Mouse (Mus musculus): Measurements from ENCODE around the gene Wdr35.
A peak's percentile ranks its signal among the peaks of the same experiment; 100 is the strongest.

The Wdr35 gene

DNA sequence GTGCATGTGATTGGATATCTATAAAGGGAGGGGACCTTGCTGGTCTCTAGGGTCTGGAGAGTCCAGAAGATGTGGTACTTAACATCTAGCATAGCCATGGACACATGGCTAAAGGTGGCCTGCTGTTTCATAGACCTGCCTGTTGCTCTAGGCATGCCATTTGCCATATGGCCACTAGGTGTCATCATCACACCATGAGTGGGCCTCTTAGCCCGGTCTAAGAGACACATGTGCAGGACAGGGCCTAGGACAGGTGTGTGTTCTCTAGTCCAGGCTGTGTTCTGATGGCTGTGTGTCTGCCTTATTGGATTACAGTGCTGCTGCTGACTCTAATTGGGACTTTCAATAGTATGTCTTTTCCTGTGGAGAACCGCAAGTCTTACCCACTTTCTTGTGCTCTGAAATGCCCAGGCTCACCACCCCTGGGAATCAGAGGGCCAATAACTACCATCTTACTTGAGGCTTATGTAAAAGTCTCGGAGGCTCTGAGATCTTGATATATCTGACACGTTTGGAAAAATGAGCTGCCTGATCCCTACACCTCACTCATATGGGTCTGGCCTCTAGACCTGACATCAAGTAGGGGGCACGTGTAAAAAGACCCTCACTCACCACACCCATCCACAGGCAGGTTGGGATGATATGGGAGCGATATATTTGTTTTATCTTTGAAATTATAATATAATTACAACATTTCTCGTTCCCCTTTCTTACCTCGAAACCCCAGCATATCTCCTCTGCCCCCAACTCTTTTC, 78.6 kb downstream of the Wdr35 start:
- DNase-seq (ENCODE audit: low read depth, low spot score) = peak; percentile 84

DNA sequence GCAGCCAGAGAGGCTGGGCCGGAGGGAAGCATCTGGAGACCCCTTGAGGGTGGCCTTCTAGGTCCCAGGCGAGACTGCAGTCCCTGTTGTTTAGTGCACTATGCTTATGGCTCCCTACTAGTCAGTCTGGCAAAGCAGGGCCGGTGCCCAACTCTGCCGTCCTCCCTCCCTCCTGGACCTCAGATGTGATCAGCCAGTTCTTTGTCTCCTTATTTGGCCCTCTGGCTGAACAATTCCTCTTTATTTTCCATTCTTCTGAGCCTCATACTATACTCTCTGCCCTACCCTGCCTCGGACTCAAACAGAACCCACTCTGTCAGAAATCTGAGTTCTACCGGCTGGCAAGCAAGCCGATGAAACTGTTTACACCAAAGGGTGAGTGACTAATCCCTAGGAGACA, 79.7 kb downstream of the Wdr35 start:
- no peak for DNase-seq (ENCODE audit: low read depth, low spot score)

- no peak for DNase-seq (ENCODE audit: low read depth, low spot score)
These were observed 80.3 kb downstream of the Wdr35 start for GRCm38 (mm10) chr12:9054012-9054411.

DNA sequence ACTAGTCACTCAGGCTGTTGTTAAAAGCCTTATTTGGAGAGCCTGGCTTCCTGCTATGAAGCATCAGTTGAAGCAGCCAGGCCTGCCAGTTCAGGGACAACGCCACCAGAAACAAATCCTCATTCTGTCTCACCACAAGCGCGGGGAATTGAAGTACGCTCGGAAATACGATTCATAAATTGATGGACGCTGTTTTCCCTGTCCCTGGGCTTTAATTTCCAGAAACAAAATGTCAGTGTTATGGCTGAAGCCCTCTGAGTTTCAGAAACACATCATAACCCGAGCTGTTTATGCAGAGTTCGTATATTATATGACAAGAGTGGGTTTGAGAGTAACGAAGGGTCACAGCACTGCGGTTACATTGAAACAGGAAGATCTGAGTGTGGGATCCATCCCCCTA, 81.6 kb downstream of the Wdr35 start:
- no peak for DNase-seq (ENCODE audit: low read depth, low spot score)

DNA sequence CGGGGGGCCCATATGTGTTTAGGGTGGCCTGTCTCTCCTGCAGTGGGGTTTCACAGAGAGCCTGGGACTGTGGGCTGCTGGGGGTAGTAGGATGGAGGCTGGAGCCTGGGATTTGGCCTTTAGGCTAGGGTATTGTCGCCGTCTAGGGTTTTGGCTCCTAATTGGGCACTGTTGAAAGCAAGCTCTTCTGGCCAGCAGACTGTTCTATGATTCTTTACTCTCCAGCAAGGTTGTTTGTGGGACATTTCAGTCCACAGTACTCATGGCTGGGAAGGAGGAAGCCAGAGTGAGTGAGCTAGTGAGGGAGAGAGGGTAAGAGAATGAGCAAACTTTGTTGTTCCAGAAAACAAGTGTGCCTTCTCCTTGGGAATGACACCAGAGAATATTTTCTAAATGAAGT, 85.8 kb downstream of the Wdr35 start:
- no peak for DNase-seq (ENCODE audit: low read depth, low spot score)

- DNase-seq (ENCODE audit: low read depth, low spot score) = no peak
These were observed 86.3 kb downstream of the Wdr35 start for GRCm38 (mm10) chr12:9059965-9060364.

GRCm38 (mm10) chr12:9063611-9064010, 89.9 kb downstream of the Wdr35 start:
- no peak for DNase-seq (ENCODE audit: low read depth, low spot score)

- DNase-seq (ENCODE audit: low read depth, low spot score) = no peak
These were observed 97.4 kb downstream of the Wdr35 start for GRCm38 (mm10) chr12:9071058-9071457.

DNA sequence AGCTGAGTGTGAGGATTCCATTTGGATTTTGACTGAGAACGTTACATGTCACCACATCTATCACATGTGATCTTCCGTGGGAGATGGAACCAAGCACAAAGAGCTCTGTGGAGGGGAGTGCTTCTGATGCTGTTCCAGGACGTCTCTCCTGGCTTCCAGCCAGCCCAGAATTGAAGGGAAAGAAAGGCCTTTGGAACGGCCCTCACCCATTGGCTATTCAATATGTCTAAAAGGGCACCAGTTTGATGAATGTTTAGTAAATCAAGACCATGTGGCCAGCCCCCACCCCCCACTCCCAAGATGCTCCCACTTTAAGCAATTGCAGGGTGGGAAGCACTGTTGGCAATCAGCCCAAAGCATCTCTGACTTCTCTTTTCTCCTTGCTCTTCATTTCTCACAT, 97.8 kb downstream of the Wdr35 start:
- no peak for DNase-seq (ENCODE audit: low read depth, low spot score)

DNA sequence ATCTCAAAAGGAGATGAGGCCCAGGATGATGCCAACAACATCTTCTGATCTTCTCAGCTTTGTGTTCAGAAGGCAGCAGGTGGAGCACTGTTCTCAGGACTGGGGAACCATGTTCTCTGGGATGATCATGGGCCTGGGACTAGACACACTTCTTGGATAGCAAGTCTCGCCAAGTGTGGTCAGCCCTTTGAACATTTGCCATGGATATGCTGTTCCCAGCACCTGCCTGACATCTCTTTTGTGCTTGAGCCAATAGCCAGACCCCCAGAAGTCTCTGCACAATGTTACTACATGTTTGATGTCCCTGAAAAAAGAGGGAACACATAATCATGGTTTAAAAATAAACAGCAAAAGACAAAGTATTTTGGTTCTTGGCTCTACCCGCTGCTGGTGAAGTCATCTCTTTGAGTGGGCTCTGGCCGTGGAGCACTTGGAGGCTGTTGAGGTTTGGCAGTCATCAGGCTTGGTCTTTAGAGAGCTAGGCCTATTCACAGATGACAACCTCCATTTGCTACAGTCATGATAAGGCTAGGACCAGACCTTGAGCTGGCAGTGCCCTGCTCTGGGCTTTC, 103.9 kb downstream of the Wdr35 start:
- no peak for DNase-seq (ENCODE audit: low read depth, low spot score)

Measured in ES-CJ7 (cell line).